ENCODE assay signal across 8 mouse cellular contexts in genomic region chr3:58413671-58414070, GRCm38 (mm10). TPM values are rescaled to one million over a fixed set of nuclear protein-coding genes. Genes with fewer than 3 reads are reported as not detected.
DNase-seq lines count a peak whose midpoint lies in the region; ATAC-seq and TF ChIP-seq lines count a peak whose summit lies in the region.

No protein-coding gene starts in this region.

- no peaks in the 10 kb centered on the region for H3K9me3 ChIP-seq in limb, embryonic 13.5 days
- H3K9me3 ChIP-seq in stomach, postnatal 0 days (ENCODE audit: control insufficient read depth, low read length): no peaks in the 10 kb centered on the region

- H3K4me2 ChIP-seq in limb, embryonic 13.5 days (replicated peaks): peak overlapping the region; percentile 59
- H3K4me2 ChIP-seq in stomach, postnatal 0 days (replicated peaks; ENCODE audit: low read depth): peak overlapping the region; percentile 94

- no peak for ATAC-seq in limb, embryonic 13.5 days (ENCODE audit: low FRiP score, low read depth)
- ATAC-seq in stomach, postnatal 0 days (ENCODE audit: low FRiP score, low TSS enrichment): no peak

- no peak for TF ChIP-seq CTCF in thymus, adult 2 months (IDR thresholded peaks at IDR 0.05; ENCODE audit: borderline replicate concordance, control insufficient read depth, extremely low read depth, insufficient read depth, low read length, poor library complexity)
- TF ChIP-seq CTCF in stomach, postnatal 0 days (IDR thresholded peaks at IDR 0.05; ENCODE audit: low read depth): no peak

- no peak for TF ChIP-seq EP300 in stomach, postnatal 0 days (optimal IDR thresholded peaks at IDR 0.05)

- peak; percentile 8 for DNase-seq in adrenal gland, adult 2 months
- no peak for DNase-seq in adrenal gland, adult 18-20 months (ENCODE audit: low spot score in 2 of 2)
- peak; percentile 2 for DNase-seq in thymus, adult 2 months
- DNase-seq in thymus, adult 18-20 months: no peak
- DNase-seq in stomach, postnatal 0 days (ENCODE audit: low spot score): no peak
- no peak for DNase-seq in cerebellum, adult 11-12 months
- no peak for DNase-seq in embryo, embryonic 10 days (ENCODE audit: low spot score)

- H3K9ac ChIP-seq in limb, embryonic 13.5 days: peak overlapping the region; percentile 62
- H3K9ac ChIP-seq in stomach, postnatal 0 days (ENCODE audit: low read length): peak overlapping the region; percentile 61; the same call in 1 of the 2 replicates

- no peaks in the 10 kb centered on the region for H3K36me3 ChIP-seq in thymus, adult 2 months (ENCODE audit: control insufficient read depth, insufficient read depth, low read length)
- no peaks in the 10 kb centered on the region; the same call in 1 of the 2 replicates for H3K36me3 ChIP-seq in limb, embryonic 13.5 days
- H3K36me3 ChIP-seq in stomach, postnatal 0 days (ENCODE audit: control insufficient read depth, insufficient read depth, low read length): no peaks in the 10 kb centered on the region

- H3K27ac ChIP-seq in thymus, adult 2 months (ENCODE audit: control insufficient read depth, insufficient read depth, low read length): no peak overlapping the region
- peak overlapping the region; percentile 80 for H3K27ac ChIP-seq in limb, embryonic 13.5 days
- peak overlapping the region; percentile 100 for H3K27ac ChIP-seq in stomach, postnatal 0 days (replicated peaks)

- H3K4me3 ChIP-seq in thymus, adult 2 months (ENCODE audit: control insufficient read depth, insufficient read depth, low read length): no peak overlapping the region
- peak overlapping the region; percentile 98 for H3K4me3 ChIP-seq in limb, embryonic 13.5 days
- H3K4me3 ChIP-seq in stomach, postnatal 0 days (ENCODE audit: low read depth, low read length): peak overlapping the region; percentile 92

- no peaks in the 10 kb centered on the region for H3K4me1 ChIP-seq in thymus, adult 2 months (replicated peaks; ENCODE audit: control insufficient read depth, insufficient read depth, low read length)
- H3K4me1 ChIP-seq in limb, embryonic 13.5 days: peaks cover 8% of the 10 kb centered on the region; the same call in 1 of the 2 replicates
- no peaks in the 10 kb centered on the region for H3K4me1 ChIP-seq in stomach, postnatal 0 days (replicated peaks; ENCODE audit: control insufficient read depth, insufficient read depth)

- H3K27me3 ChIP-seq in thymus, adult 2 months (ENCODE audit: control insufficient read depth, insufficient read depth, low read length): no peaks in the 10 kb centered on the region
- H3K27me3 ChIP-seq in limb, embryonic 13.5 days: no peaks in the 10 kb centered on the region
- H3K27me3 ChIP-seq in stomach, postnatal 0 days (ENCODE audit: control insufficient read depth, insufficient read depth, low read length): no peaks in the 10 kb centered on the region

- WGBS in thymus, adult 2 months: 29% methylated on average over 5 of the region's 5 CpGs
- WGBS in limb, embryonic 13.5 days: 45% methylated on average over 5 of the region's 5 CpGs
- WGBS in stomach, postnatal 0 days: 36% methylated on average over 5 of the region's 5 CpGs

- TF ChIP-seq POLR2A in thymus, adult 2 months (IDR thresholded peaks at IDR 0.05; ENCODE audit: control insufficient read depth, extremely low read depth, insufficient read depth, low read length, poor library complexity): no peak

RNA-seq across cellular contexts. Expression of gene Tsc22d2, which starts 0.8 kb away (rescaled TPM):
- 10 to 100 TPM; 31.0 to 39.8 TPM for total RNA-seq in adrenal gland, adult 2 months (2021)
- 44.8 and 49.5 TPM in 2 replicates for polyA plus RNA-seq in adrenal gland, adult 2 months (2012; rRNA removed)
- 10 to 100 TPM; 35.6 to 38.1 TPM for total RNA-seq in adrenal gland, adult 18-20 months (2021)
- 21.4 and 29.7 TPM in 2 replicates for polyA plus RNA-seq in thymus, adult 2 months (2012; rRNA removed)
- polyA plus RNA-seq in limb, embryonic 13.5 days (2015; fragmentation: Nextera tagmentation; extraction: Ambion mirVana): 11.3 and 12.2 TPM in 2 replicates
- 13.0 and 16.0 TPM in 2 replicates for polyA plus RNA-seq in stomach, postnatal 0 days (2015; fragmentation: Nextera tagmentation; extraction: Ambion mirVana)

Comparison
In these comparisons a context has a peak if more than half of its experiments do, and no peak if none do; other contexts are left out.
1. DNase-seq: peak in adrenal gland, adult 2 months (single experiment) and thymus, adult 2 months (single experiment); none in adrenal gland, adult 18-20 months (0 of 2), thymus, adult 18-20 months (0 of 2), stomach, postnatal 0 days (single experiment), cerebellum, adult 11-12 months (single experiment) and embryo, embryonic 10 days (single experiment).